Mouse (Mus musculus) ES-Bruce4 (cell line): ENCODE measurements at regions not wholly inside any gene's neighbourhood (a gene's known extent, or its start where the extent isn't known, plus 50 kb on each side); places are given as distances from the start of the nearest gene placed in this dataset.

Source experiments
- CTCF ChIP-seq: IDR thresholded peaks from one replicate; pipeline ENCODE4 v1.8.1; 2011; ENCODE audit warnings: low read depth, low read length
- POLR2A ChIP-seq: IDR thresholded peaks from one replicate; pipeline ENCODE4 v1.8.1; 2011; ENCODE audit warnings: low read length; ENCODE audit not compliant: insufficient read depth

DNA sequence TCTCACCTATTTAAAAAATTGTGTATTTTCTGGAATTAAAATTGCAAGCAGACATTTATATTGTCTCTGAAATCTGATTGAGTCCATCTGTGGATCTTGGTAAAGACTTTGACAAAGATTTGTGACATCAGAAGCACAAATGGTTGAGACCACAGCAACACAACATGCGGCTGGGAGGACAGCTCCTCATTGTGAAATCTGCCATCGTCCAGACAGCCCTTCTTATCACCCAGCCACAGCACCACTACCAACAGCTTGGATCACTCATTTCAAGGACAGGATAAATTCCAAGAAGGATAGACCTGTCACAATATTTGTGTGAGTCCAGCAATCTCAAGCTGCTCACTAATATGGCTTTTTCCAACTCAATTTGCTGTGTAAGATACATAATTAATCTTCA is 97.6 kb upstream of the Dapk1 start:
- no peak for TF ChIP-seq CTCF
- no peak for TF ChIP-seq POLR2A
